Mouse (Mus musculus): ENCODE measurements around the gene A530032D15Rik. TPM values are rescaled to one million over a fixed set of nuclear protein-coding genes. Genes with fewer than 3 reads are reported as not detected.

The A530032D15Rik gene
- polyA plus RNA-seq, 1 experiment from 2014 or later: not detected

Other genes with a start within 250 kb of the A530032D15Rik start
- gene Slc16a14, start 174.7 kb downstream of the A530032D15Rik start, polyA plus RNA-seq (2014; fragmentation: Nextera tagmentation; extraction: Ambion mirVana): 9.1 and 9.9 TPM in 2 replicates
- gene Gm10553, start 9.7 kb downstream of the A530032D15Rik start, polyA plus RNA-seq (2014; fragmentation: Nextera tagmentation; extraction: Ambion mirVana): not detected in 2 replicates
- not detected in 2 replicates for gene C130026I21Rik, start 160.7 kb upstream of the A530032D15Rik start, polyA plus RNA-seq (2014; fragmentation: Nextera tagmentation; extraction: Ambion mirVana)

Data from forebrain, embryonic 14.5 days (tissue).